Mouse (Mus musculus) erythroblast, embryonic 14.5 days (primary cell): ENCODE measurements around the gene Cog2. TPM values are rescaled to one million over a fixed set of nuclear protein-coding genes. Genes with fewer than 3 reads are reported as not detected.
A peak's percentile ranks its signal among the peaks of the same experiment; 100 is the strongest.

Experiments
- H3K27me3 ChIP-seq: 2 replicates; pipeline ENCODE4 v1.6.1; 2012; ENCODE audit warnings: inconsistent platforms; ENCODE audit not compliant: control insufficient read depth
- H3K36me3 ChIP-seq: 2 replicates; pipeline ENCODE4 v1.6.1; 2012; ENCODE audit warnings: mild to moderate bottlenecking, inconsistent platforms; ENCODE audit not compliant: control insufficient read depth
- H3K4me1 ChIP-seq: 2 replicates; pipeline ENCODE4 v1.6.1; 2012; ENCODE audit warnings: inconsistent platforms; ENCODE audit not compliant: control insufficient read depth
- H3K4me3 ChIP-seq: replicated peaks from 2 replicates; pipeline ENCODE3; 2012; ENCODE audit warnings: moderate library complexity, mild to moderate bottlenecking, inconsistent platforms
- H3K9me3 ChIP-seq: 2 replicates; pipeline ENCODE4 v1.6.1; 2012; ENCODE audit warnings: low read length, inconsistent platforms, mixed read lengths; ENCODE audit not compliant: control insufficient read depth
- GATA1 ChIP-seq: IDR thresholded peaks from 2 replicates; pipeline ENCODE4 v1.6.1; 2012; ENCODE audit warnings: low read length, inconsistent platforms, mixed read lengths
- TAL1 ChIP-seq: IDR thresholded peaks from 3 replicates; pipeline ENCODE4 v1.6.1; 2012; ENCODE audit warnings: low read length, inconsistent platforms, mixed read lengths
- polyA plus RNA-seq: library from polyadenylated mRNA; stranded (reverse); fragments of >175 nt; gene quantifications from 2 replicates; pipeline ENCODE4 v1.2.3, GENCODE M21; 2012

The Cog2 gene
- polyA plus RNA-seq, 1 experiment, result 0.87 TPM

- H3K27me3 ChIP-seq, result no peaks in the 10 kb centered on the region
- H3K36me3 ChIP-seq, result no peaks in the 10 kb centered on the region
- H3K9me3 ChIP-seq, result no peaks in the 10 kb centered on the region
- TF ChIP-seq GATA1 (no peak), TAL1 (no peak)
- H3K4me1 ChIP-seq, result peaks cover 2% of the 10 kb centered on the region; the same call in 1 of the 2 replicates
- no peak overlapping the region for H3K4me3 ChIP-seq
Observed at GRCm38 (mm10) chr8:124494397-124494796, 26.2 kb upstream of the Cog2 start.

GRCm38 (mm10) chr8:124494955-124495354 lies 25.6 kb upstream of the Cog2 start:
- H3K9me3 ChIP-seq, result no peaks in the 10 kb centered on the region
- no peak overlapping the region for H3K4me3 ChIP-seq
- no peaks in the 10 kb centered on the region for H3K27me3 ChIP-seq
- no peak for TF ChIP-seq TAL1
- H3K4me1 ChIP-seq, result peaks cover 2% of the 10 kb centered on the region; the same call in 1 of the 2 replicates
- H3K36me3 ChIP-seq, result no peaks in the 10 kb centered on the region

GRCm38 (mm10) chr8:124495676-124496075 lies 24.9 kb upstream of the Cog2 start:
- no peaks in the 10 kb centered on the region for H3K4me1 ChIP-seq
- H3K4me3 ChIP-seq, result no peak overlapping the region
- no peak for TF ChIP-seq TAL1
- TF ChIP-seq GATA1, result no peak
- H3K27me3 ChIP-seq, result no peaks in the 10 kb centered on the region
- H3K36me3 ChIP-seq, result no peaks in the 10 kb centered on the region
- no peaks in the 10 kb centered on the region for H3K9me3 ChIP-seq

GRCm38 (mm10) chr8:124496266-124496665 lies 24.3 kb upstream of the Cog2 start:
- Histone ChIP-seq H3K27me3 (no peaks in the 10 kb centered on the region), H3K4me3 (no peak overlapping the region), H3K4me1 (no peaks in the 10 kb centered on the region), H3K9me3 (no peaks in the 10 kb centered on the region), H3K36me3 (no peaks in the 10 kb centered on the region)
- TF ChIP-seq TAL1 (no peak), GATA1 (no peak)

- no peaks in the 10 kb centered on the region for H3K9me3 ChIP-seq
- no peak for TF ChIP-seq GATA1
- no peak for TF ChIP-seq TAL1
- no peak overlapping the region for H3K4me3 ChIP-seq
- H3K27me3 ChIP-seq, result no peaks in the 10 kb centered on the region
- no peaks in the 10 kb centered on the region for H3K4me1 ChIP-seq
- H3K36me3 ChIP-seq, result no peaks in the 10 kb centered on the region
Observed at GRCm38 (mm10) chr8:124496871-124497270, 23.7 kb upstream of the Cog2 start.

- TF ChIP-seq TAL1 (0 out of 3 replicates have a peak, but pooled peaks have one; percentile 21), GATA1 (no peak)
- Histone ChIP-seq H3K27me3 (no peaks in the 10 kb centered on the region), H3K9me3 (no peaks in the 10 kb centered on the region), H3K4me1 (no peaks in the 10 kb centered on the region), H3K36me3 (no peaks in the 10 kb centered on the region), H3K4me3 (no peak overlapping the region)
Observed at GRCm38 (mm10) chr8:124498398-124498797, 22.2 kb upstream of the Cog2 start.

- Histone ChIP-seq H3K9me3 (no peaks in the 10 kb centered on the region), H3K4me3 (no peak overlapping the region)
Observed at GRCm38 (mm10) chr8:124499236-124499937, 21.2 kb upstream of the Cog2 start.

GRCm38 (mm10) chr8:124499938-124500239 lies 20.7 kb upstream of the Cog2 start:
- H3K36me3 ChIP-seq, result no peaks in the 10 kb centered on the region
- no peaks in the 10 kb centered on the region for H3K4me1 ChIP-seq
- H3K4me3 ChIP-seq, result no peak overlapping the region
- TF ChIP-seq GATA1, result no peak
- TF ChIP-seq TAL1, result no peak
- H3K9me3 ChIP-seq, result no peaks in the 10 kb centered on the region
- no peaks in the 10 kb centered on the region for H3K27me3 ChIP-seq

More at GRCm38 (mm10) chr8:124499236-124499937, 21.2 kb upstream of the Cog2 start:
- Histone ChIP-seq H3K36me3 (no peaks in the 10 kb centered on the region), H3K27me3 (no peaks in the 10 kb centered on the region), H3K4me1 (no peaks in the 10 kb centered on the region)
- TF ChIP-seq GATA1 (no peak), TAL1 (no peak)

GRCm38 (mm10) chr8:124505626-124506025 lies 14.9 kb upstream of the Cog2 start:
- Histone ChIP-seq H3K36me3 (no peaks in the 10 kb centered on the region), H3K9me3 (no peaks in the 10 kb centered on the region), H3K27me3 (no peaks in the 10 kb centered on the region), H3K4me3 (no peak overlapping the region), H3K4me1 (no peaks in the 10 kb centered on the region)
- TF ChIP-seq TAL1 (no peak), GATA1 (no peak)
